Mouse (Mus musculus) midbrain, embryonic 10.5 days (tissue): ENCODE data around the gene Foxn3. TPM values are rescaled to one million over a fixed set of nuclear protein-coding genes. Genes with fewer than 3 reads are reported as not detected.

Source experiments
- DNase-seq: peaks from one replicate; pipeline ENCODE4 v3.0.0-alpha.2; 2017; ENCODE audit warnings: low spot score
- H3K27ac ChIP-seq: fragments of 300-500 bp; sonication (generic); replicated peaks from 2 replicates; pipeline ENCODE4 v1.5.1; 2016; ENCODE audit warnings: mild to moderate bottlenecking
- H3K27me3 ChIP-seq: fragments of 300-500 bp; sonication (generic); 2 replicates; pipeline ENCODE4 v1.6.1; 2016; ENCODE audit warnings: low read depth, mild to moderate bottlenecking; ENCODE audit not compliant: poor library complexity, severe bottlenecking
- H3K36me3 ChIP-seq: fragments of 300-500 bp; sonication (generic); 2 replicates; pipeline ENCODE4 v1.6.1; 2016; ENCODE audit warnings: mild to moderate bottlenecking, moderate library complexity
- H3K4me1 ChIP-seq: fragments of 300-500 bp; sonication (generic); 2 replicates; pipeline ENCODE4 v1.6.1; 2016
- H3K4me3 ChIP-seq: fragments of 300-500 bp; sonication (generic); 2 replicates; pipeline ENCODE4 v1.5.1; 2016; ENCODE audit warnings: mild to moderate bottlenecking, moderate library complexity
- H3K9me3 ChIP-seq: fragments of 300-500 bp; sonication (generic); replicated peaks from 2 replicates; pipeline ENCODE4 v1.6.1; 2016; ENCODE audit warnings: mild to moderate bottlenecking
- WGBS: fragments of 180-500 bp; shearing (Covaris S2); methylation state at CpG from one replicate; pipeline ENCODE4 v1.1.7; 2016; 5-methylcytosine and 5-hydroxymethylcytosine counted together
- polyA plus RNA-seq: library from polyadenylated mRNA; unstranded; fragments of >200 nt; fragmentation: Nextera tagmentation; extraction: Ambion mirVana; gene quantifications from 2 replicates; pipeline ENCODE4 v1.2.1, GENCODE M21; 2016

Foxn3 gene
- polyA plus RNA-seq, 1 experiment from 2014 or later = 51.8 TPM

DNA sequence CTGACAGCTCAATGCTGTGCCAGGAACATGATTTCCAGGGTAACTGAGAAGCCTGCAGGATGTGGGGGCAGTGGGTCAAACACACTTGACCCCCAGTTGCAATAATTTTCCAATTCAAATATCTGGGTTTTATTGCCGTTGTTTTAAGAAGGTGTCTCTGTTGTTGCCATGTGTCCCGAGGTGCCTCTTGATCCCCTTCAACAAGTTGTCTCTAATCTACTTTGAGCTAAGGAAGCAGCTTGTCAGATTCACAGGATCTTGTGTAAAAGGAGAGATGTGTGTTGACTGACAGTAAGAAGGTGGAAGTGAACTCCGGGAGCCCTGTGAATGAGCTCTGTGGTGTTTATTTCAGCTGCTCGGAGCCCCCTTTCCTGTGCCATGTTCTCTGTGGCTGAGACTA, 16.6 kb upstream of the Foxn3 start:
- no peaks in the 10 kb centered on the region for H3K9me3 ChIP-seq
- H3K36me3 ChIP-seq = no peaks in the 10 kb centered on the region
- DNase-seq = no peak
- no peak overlapping the region for H3K4me3 ChIP-seq
- H3K4me1 ChIP-seq = peaks cover 5% of the 10 kb centered on the region; the same call in 1 of the 2 replicates
- WGBS = 75% methylated on average over 4 of the region's 4 CpGs
- no peak overlapping the region for H3K27ac ChIP-seq
- H3K27me3 ChIP-seq = no peaks in the 10 kb centered on the region

DNA sequence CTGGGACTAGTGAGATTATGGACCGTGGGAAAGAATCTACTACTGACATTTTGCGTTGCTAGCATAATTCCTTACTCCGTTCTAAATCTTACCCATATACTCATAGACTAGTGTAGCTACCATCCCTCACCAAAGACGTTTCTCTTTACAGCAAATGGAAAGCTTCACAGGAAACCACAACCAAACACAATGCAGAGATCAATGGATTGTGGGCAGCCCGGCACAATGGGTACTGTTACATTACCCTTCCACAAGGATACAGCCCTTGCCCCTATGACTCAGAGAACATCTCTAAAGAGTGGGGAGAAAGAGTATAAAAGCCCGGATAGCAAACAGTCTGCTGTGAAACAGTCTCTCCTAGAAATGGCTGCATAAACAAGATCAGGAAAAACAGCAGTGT, 13.3 kb upstream of the Foxn3 start:
- Histone ChIP-seq H3K9me3 (no peaks in the 10 kb centered on the region), H3K27ac (no peak overlapping the region), H3K4me1 (peaks cover 19% of the 10 kb centered on the region), H3K4me3 (no peak overlapping the region), H3K27me3 (peaks cover 7% of the 10 kb centered on the region; the same call in 1 of the 2 replicates), H3K36me3 (no peaks in the 10 kb centered on the region)
- no peak for DNase-seq
- WGBS = 73% methylated on average over 6 of the region's 6 CpGs

DNA sequence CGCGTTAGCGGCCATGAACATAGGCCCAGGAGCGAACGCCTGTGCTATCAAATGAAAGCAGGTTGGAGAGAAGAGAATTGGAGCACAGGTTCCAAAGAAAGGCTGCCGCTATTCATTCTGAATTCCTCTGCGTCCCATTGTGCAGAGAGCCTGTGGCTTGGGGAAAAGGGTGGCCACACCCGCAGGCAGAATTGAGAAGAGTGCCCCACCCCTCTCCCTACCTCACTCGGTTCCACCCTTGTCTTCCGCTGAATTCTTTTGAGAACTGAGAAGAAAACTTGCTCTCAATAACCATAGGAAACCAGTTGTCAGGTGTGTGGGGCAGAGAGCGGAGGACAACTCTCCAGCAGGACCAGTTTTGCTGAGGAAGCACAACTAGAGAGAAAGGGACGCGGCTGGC, 10.9 kb upstream of the Foxn3 start:
- no peak for DNase-seq
- peaks cover 19% of the 10 kb centered on the region for H3K4me1 ChIP-seq
- H3K27me3 ChIP-seq = peaks cover 7% of the 10 kb centered on the region; the same call in 1 of the 2 replicates
- H3K27ac ChIP-seq = no peak overlapping the region
- H3K36me3 ChIP-seq = no peaks in the 10 kb centered on the region
- H3K4me3 ChIP-seq = no peak overlapping the region
- no peaks in the 10 kb centered on the region for H3K9me3 ChIP-seq
- WGBS = 50% methylated on average over 13 of the region's 13 CpGs

DNA sequence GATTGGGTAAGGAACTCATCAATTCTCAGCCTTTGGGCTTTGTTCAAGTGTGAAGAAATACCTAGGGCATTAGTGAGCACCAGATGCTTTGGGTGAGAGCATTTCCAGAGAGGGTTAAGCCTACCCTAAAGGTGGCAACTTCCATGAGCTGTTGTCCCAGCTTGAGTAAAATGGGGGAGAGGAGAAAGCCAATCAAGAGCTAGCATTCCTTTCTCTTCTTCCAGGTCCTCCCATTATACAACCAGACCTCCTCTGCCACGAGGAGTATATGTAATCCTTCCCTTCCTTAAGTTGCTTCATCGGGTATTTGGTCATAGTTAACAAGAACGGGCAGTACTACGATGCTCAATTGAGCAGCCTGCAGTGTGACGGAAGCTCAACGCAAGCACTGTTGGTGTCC, 9.7 kb upstream of the Foxn3 start:
- Histone ChIP-seq H3K4me3 (no peak overlapping the region), H3K27me3 (peaks cover 7% of the 10 kb centered on the region; the same call in 1 of the 2 replicates), H3K27ac (no peak overlapping the region), H3K36me3 (no peaks in the 10 kb centered on the region), H3K9me3 (no peaks in the 10 kb centered on the region), H3K4me1 (peaks cover 19% of the 10 kb centered on the region)
- WGBS = 90% methylated on average over 6 of the region's 6 CpGs
- no peak for DNase-seq

DNA sequence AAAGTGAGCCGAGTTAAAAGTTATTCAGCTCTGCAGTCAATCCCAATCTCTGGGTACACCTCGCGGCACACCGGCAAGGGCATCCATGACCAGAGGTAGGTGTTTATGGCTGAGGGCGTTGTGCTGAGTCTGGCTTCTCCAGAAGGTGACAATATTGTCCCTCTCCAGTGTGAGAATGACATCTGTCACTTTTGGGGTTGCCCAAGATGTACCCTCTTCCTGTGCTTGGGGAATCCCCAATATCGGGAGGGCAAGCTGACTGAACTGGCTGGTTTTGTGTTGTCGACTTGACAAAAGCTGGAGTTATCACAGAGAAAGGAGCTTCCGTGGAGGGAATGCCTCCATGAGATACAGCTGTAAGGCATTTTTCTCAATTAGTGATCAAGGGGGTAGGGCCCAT, 8.6 kb upstream of the Foxn3 start:
- 94% methylated on average over 8 of the region's 8 CpGs for WGBS
- H3K9me3 ChIP-seq = no peaks in the 10 kb centered on the region
- peaks cover 19% of the 10 kb centered on the region for H3K4me1 ChIP-seq
- peaks cover 7% of the 10 kb centered on the region; the same call in 1 of the 2 replicates for H3K27me3 ChIP-seq
- no peak overlapping the region for H3K27ac ChIP-seq
- H3K4me3 ChIP-seq = no peak overlapping the region
- no peak for DNase-seq
- H3K36me3 ChIP-seq = no peaks in the 10 kb centered on the region

DNA sequence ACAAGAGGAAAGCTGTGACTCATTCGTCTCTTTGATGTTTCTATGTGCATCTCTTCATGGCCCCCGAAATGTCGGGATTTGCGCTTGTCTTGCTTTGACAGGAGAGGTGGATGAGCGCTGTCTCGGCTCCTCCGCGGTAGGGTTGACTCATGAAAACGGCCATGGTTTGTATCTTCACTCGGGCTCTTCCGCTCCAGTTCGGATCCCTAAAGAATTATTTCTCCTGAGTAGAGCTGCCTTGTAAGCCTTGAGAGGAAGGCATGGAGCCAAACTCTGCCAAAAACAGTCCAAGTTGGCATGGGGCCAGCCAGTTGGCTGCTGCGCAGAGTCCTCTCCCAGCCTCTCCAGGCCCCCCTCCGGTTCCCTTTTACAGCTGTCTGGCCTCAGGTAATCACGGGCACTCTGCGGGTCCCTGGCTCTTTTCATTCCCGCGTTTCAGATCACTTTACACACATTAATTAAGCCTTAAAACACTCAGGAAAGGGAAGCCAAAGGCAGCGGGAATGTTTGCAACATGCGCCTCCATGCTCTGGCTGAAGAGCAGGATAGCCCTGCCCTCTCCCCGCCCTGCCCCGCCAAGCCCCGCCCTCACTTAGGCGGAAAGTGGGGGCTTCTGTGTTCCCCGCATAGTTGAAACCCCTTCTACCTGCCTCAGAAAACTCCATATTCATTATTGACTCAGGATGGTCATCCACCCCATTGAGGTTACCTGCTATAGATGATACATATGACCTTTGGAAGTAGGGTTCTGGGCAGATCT, 7.0 kb upstream of the Foxn3 start:
- Histone ChIP-seq H3K4me1 (peaks cover 14% of the 10 kb centered on the region), H3K27ac (no peak overlapping the region), H3K9me3 (no peaks in the 10 kb centered on the region), H3K27me3 (peaks cover 18% of the 10 kb centered on the region; the same call in 1 of the 2 replicates), H3K4me3 (no peak overlapping the region), H3K36me3 (no peaks in the 10 kb centered on the region)
- no peak for DNase-seq
- 83% methylated on average over 25 of the region's 25 CpGs for WGBS

DNA sequence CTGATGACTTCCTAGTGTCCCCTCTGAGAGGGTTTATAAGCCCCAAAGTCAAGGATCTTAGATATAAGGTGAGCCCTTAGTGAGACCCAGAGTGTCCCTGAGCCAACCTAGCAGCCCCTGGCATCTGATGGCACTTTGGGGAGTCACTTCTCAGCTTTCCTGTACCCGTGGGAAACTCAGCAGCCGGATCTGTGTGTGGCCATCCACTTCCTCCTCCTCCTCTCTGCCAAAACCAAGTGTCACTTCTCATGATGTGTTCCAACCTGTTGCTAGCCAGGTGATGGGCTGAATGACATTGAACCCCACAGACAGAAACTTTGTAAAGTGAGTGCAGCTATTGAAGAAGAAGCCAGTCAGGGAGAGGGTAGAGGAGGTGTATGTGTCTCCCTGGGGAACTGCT, 2.2 kb upstream of the Foxn3 start:
- 79% methylated on average over 2 of the region's 2 CpGs for WGBS
- H3K27me3 ChIP-seq = peaks cover 12% of the 10 kb centered on the region; the same call in 1 of the 2 replicates
- no peaks in the 10 kb centered on the region for H3K9me3 ChIP-seq
- no peaks in the 10 kb centered on the region for H3K36me3 ChIP-seq
- DNase-seq = no peak
- no peak overlapping the region for H3K27ac ChIP-seq
- peaks cover 26% of the 10 kb centered on the region for H3K4me1 ChIP-seq
- no peak overlapping the region for H3K4me3 ChIP-seq

DNA sequence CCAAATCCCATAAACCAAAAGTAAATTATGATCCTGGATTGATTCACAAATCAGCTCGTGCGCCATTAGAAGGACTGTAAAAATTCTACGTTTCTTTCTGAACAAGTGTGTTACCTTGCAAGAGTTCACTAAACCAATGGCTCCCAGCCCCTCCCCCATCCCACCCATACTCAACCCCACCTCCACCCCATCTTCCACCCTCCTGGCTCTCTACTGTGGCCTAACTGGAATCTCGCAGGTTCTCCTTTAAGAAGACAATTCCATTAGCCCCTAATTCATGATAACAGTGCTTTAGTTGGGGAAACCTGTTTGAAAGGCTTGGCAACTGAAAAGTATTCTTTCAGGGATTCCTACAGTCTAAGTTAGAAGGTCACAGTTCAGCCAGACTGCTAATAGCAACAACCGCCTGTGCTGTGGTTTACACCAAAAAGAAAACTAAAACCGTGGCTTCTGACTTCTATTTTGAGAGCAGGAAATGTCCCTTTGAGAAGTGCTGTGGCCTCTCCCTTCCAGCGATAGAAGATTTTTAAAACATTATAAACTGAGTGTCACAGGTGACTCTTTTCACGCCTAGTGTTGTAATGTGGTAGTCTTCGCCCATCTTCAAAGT, 1.0 kb upstream of the Foxn3 start:
- Histone ChIP-seq H3K27me3 (peaks cover 12% of the 10 kb centered on the region; the same call in 1 of the 2 replicates), H3K9me3 (no peaks in the 10 kb centered on the region), H3K36me3 (no peaks in the 10 kb centered on the region), H3K27ac (no peak overlapping the region), H3K4me1 (peaks cover 28% of the 10 kb centered on the region), H3K4me3 (peak overlapping the region; percentile 90)
- no peak for DNase-seq
- WGBS = 29% methylated on average over 9 of the region's 9 CpGs

DNA sequence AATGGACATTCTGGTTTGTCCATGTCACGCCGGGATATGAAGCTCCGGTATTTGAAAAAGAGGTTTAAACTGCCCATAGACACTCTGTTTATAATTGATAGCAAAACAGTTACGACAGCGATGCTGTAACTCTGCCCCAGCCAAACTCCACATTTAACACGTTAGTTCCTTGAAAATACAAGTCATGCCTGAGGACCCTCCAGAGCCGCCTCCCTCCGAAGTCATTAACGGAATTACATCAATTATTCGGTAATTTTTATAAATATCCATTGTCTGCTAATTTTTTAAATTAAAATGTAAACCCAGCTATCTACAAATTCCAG, 554 bp downstream of the Foxn3 start:
- H3K27ac ChIP-seq = peak overlapping the region; percentile 95
- H3K9me3 ChIP-seq = no peaks in the 10 kb centered on the region
- WGBS = 0% methylated on average over 10 of the region's 10 CpGs
- peaks cover 12% of the 10 kb centered on the region; the same call in 1 of the 2 replicates for H3K27me3 ChIP-seq
- DNase-seq = peak; percentile 28
- H3K4me3 ChIP-seq = peak overlapping the region; percentile 90
- peaks cover 28% of the 10 kb centered on the region for H3K4me1 ChIP-seq
- H3K36me3 ChIP-seq = no peaks in the 10 kb centered on the region

DNA sequence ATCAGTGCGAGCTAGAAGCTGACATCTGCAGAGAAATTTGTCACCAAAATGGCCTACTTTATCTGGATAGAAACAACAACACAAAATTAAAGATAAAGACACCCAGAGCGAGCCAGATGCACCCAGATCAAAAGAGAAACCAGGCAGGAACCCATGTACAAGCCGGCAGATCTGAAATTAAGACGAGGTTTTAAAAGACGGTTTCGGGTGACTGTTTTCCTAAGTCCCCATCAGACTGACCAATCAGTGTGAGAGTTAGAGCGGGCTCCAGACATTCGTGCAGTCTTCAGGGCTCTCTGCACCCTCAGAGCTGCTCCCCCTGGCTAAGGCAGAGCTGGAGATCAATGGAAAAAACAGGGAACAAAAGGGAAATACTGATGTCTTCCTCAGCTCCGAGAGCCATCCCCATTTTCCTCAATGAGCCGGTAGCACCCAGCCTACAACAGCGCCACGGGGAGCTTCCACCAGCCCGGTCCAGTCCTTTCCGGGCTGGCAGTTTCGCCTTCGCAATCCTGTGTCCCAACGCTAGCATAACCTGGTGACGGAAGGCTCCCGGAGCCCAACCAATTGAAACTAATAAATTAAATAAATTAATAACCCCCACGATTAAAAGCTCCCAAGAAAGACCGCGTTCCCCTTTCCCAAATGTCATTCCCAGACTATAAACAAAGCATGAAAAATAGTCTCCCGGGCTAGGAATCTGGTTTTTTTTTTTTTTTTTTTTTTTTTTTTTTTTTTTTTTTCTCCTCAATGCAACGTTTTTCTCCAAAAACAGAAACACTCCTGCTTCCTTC, 1.1 kb downstream of the Foxn3 start:
- peaks cover 28% of the 10 kb centered on the region for H3K4me1 ChIP-seq
- peak; percentile 72 for DNase-seq

DNA sequence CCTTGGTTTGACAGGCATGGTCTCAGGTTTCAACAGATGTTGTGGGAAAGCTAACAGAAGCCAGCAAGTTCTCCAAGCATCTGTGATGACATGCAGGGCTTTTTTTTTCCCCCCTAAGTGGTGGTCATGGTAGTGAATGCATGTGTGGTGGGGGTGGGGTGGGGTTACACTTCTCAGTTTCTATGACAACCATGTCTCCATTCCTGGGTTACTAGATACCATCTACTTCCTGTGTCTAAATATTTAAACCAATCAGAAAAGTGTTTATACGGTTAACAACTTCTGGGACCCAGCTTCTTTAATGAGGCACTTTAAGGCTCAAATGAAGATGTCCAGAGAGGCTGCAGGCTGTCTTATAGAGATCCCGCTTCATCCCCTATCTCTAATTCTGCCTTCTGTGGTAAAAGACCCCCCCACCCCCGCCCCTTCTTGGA, 2.0 kb downstream of the Foxn3 start:
- peak overlapping the region; percentile 95 for H3K27ac ChIP-seq
- peak; percentile 23 for DNase-seq
- peak overlapping the region; percentile 90 for H3K4me3 ChIP-seq

More for the DNA sequence above, 1.1 kb downstream of the Foxn3 start:
- under 1% methylated on average over 24 of the region's 24 CpGs for WGBS
- Histone ChIP-seq H3K27ac (peak overlapping the region; percentile 95), H3K9me3 (no peaks in the 10 kb centered on the region), H3K27me3 (peaks cover 12% of the 10 kb centered on the region; the same call in 1 of the 2 replicates), H3K4me3 (peak overlapping the region; percentile 90), H3K36me3 (no peaks in the 10 kb centered on the region)

DNA sequence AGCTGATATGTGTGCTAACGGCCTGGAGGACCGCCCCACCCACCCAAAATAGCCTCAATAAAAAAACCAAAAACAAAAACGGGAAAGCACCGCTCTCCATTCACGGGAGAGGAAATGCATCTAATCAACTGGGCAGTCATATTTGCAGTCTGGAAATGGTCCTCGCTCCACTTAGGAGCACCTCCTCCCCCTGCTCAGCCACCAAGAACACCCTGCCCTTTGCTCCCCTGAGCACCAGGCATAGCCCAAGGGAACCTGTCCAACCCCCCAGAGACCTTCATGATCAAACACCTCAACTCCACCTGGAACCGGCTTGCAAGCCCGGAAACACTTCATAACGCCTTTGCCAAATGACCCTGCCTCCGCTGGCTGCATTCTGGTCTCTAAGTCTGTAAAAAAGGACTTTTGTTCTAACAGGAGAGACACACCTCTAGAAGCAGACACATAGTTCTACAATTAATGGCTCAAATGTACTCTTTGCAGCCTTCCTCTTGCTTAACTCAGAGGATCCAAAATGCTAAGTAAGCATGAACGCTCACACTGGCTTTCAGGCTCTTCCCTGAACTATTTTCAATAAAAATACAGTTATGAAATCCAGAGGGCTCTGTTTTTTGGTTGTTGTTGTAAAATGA, 2.6 kb downstream of the Foxn3 start:
- peak overlapping the region; percentile 38; the same call in 1 of the 2 replicates for H3K27ac ChIP-seq
- peak overlapping the region; percentile 90 for H3K4me3 ChIP-seq
- H3K36me3 ChIP-seq = 0 out of 2 replicates have a peak, but pooled peaks cover 5% of the 10 kb centered on the region
- H3K9me3 ChIP-seq = no peaks in the 10 kb centered on the region
- H3K27me3 ChIP-seq = 0 out of 2 replicates have a peak, but pooled peaks cover 5% of the 10 kb centered on the region
- 82% methylated on average over 11 of the region's 11 CpGs for WGBS
- no peak for DNase-seq
- peaks cover 28% of the 10 kb centered on the region for H3K4me1 ChIP-seq

More for the DNA sequence above, 2.0 kb downstream of the Foxn3 start:
- Histone ChIP-seq H3K36me3 (no peaks in the 10 kb centered on the region), H3K9me3 (no peaks in the 10 kb centered on the region), H3K27me3 (0 out of 2 replicates have a peak, but pooled peaks cover 10% of the 10 kb centered on the region), H3K4me1 (peaks cover 28% of the 10 kb centered on the region)
- WGBS = 29% methylated on average over 3 of the region's 3 CpGs
